Mouse (Mus musculus) bone marrow, adult 2 months (tissue): ENCODE measurements around the gene H2-Q10.

Experiments
- CTCF ChIP-seq: fragments of 200-500 bp; IDR thresholded peaks from 2 replicates; pipeline ENCODE4 v1.5.1; 2011; ENCODE audit warnings: low read length, control low read depth; ENCODE audit not compliant: control insufficient read depth, insufficient read depth
- POLR2A ChIP-seq: fragments of 200-500 bp; IDR thresholded peaks from 2 replicates; pipeline ENCODE4 v1.6.1; 2011; ENCODE audit warnings: low read depth, mild to moderate bottlenecking, control low read depth, low read length, borderline replicate concordance; ENCODE audit not compliant: control insufficient read depth

GRCm38 (mm10) chr17:35485702-35486101 is 15.8 kb downstream of the H2-Q10 start:
- TF ChIP-seq CTCF (no peak), POLR2A (no peak)
